Mouse (Mus musculus) lung, postnatal 4 days (tissue): ENCODE results near the gene Olfr1336.
A peak's percentile ranks its signal among the peaks of the same experiment; 100 is the strongest.
"Not testable (repeated sequence)": the region's sequence is repeated elsewhere in the genome, so short reads cannot be mapped to it uniquely, and the experiment has no call there.

Experiments
- DNase-seq, 2 experiments: peaks; one replicate each; pipeline ENCODE4 v3.0.0; 2021

Gene Olfr1336

GRCm38 (mm10) chr7:6455868-6456267, at the start of gene Olfr1336:
Gene Olfr1336, plus strand, starts transcription at chr7:6456168.
- DNase-seq: no peak

- peak; percentile 91 to 94 for DNase-seq
Observed at GRCm38 (mm10) chr7:6410043-6410442, 45.9 kb upstream of the Olfr1336 start, which contains the start of gene Gm20715. Gene Gm20715, plus strand, starts transcription at chr7:6410277.

DNA sequence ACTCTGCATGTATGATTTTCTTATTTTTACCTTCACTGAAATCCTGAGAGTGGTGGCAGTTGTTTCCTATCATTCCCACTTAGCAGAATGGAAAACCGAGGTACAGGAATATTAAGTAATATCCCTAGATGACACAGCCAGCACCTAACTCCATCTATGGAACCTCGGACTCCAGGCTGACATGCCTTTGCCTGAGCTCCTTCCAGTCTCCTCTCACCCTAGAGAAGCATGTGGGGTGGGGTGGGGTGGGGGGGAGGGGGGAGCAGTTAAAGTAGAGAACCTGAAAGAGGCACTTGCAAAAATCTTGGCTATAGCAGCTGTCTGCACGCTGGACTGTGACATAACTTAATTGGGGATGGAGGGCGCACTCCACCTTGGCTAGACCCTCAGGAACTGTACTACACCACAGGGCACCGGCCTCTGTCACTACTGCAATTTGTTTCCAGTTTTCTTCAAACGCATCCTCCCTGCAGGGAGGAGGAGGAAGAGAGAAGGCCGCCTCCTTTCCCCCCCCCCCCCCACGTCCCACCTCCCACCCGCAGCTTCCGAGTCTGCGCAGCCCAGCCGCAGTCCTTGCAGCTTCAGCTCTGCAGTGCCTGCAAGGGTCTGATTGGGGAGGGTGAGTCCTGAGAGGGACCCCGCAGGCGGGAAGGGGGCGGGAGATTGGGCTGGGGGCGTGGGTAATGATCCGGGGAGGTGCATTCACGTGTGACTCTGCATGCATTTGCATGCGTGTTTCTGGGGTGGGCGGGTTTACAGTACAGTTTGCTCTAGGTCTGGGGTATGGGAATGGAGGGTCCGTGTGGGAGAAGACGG, 41.1 kb upstream of the Olfr1336 start:
- no peak for DNase-seq

DNA sequence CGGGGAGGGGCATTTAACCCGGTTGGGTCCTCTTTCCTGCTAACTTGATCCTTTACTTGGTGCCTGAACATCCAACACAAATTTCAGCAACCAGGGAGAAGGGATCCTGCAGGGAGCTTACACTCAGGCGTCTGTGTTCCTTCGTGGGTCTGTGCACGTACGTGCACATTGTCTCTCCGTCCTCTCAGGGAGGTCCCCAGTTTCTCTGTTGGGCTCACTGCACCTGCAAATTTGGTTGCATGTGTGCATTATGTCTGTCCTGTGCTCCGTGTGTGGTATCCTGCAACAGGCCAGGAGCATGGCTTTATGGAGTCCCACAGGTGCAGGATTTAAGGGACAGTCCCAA, 40.6 kb upstream of the Olfr1336 start:
- DNase-seq: no peak

GRCm38 (mm10) chr7:6419894-6420293, 36.1 kb upstream of the Olfr1336 start:
- no peak for DNase-seq

DNA sequence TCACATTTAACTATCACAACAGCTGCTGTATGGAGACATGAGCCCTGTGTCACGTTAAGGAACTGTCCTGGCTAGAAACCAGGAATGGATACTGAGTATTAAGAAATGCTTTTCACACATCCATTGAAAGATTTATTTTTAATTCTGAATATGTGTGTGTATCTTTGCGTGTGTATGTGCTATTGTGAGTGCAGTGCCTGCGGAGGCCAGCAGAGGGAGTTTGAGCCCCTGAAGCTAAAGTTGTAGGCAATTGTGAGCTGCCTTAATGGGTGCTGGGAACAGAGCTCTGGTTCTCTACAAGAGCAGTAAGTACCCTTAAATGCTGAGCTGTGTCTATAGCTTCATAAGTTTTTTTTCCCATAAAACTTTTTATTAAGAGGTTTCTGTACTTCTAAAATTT, 26.6 kb upstream of the Olfr1336 start:
- no peak for DNase-seq

- peak in 1 of 2 experiments; percentile 12 for DNase-seq
Observed at GRCm38 (mm10) chr7:6430342-6430741, 25.6 kb upstream of the Olfr1336 start.

GRCm38 (mm10) chr7:6438388-6438787, 17.6 kb upstream of the Olfr1336 start, which contains the start of gene Olfr1344:
Gene Olfr1344, plus strand, starts transcription at chr7:6438688.
- no peak for DNase-seq

DNA sequence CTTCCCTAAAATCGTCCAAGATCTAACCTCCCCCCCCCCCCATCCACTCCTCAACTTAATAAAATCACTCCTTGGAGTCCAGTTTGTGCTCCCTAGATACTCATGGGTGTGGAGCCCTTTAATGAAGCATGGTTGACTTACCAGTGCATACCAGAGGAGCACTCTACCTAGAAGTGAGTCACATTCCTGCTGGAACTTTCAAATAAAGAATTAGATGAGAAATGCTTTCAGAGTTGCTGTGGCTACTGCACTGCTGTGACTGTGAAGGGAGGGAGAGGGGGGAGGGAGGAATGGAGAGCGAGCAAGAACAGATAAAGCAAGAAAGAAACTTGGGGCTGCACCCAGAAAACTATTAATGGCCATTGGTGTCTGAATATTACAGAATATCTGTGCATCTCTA, 14.8 kb upstream of the Olfr1336 start:
- no peak for DNase-seq

GRCm38 (mm10) chr7:6447771-6448170, 8.2 kb upstream of the Olfr1336 start:
- DNase-seq: no peak

- DNase-seq: no peak
Observed at GRCm38 (mm10) chr7:6456399-6456798, 431 bp downstream of the Olfr1336 start.

- DNase-seq: no peak
Observed at GRCm38 (mm10) chr7:6466951-6467350, 11.0 kb downstream of the Olfr1336 start, which contains the start of gene Olfr1346. Gene Olfr1346, plus strand, starts transcription at chr7:6467101.

DNA sequence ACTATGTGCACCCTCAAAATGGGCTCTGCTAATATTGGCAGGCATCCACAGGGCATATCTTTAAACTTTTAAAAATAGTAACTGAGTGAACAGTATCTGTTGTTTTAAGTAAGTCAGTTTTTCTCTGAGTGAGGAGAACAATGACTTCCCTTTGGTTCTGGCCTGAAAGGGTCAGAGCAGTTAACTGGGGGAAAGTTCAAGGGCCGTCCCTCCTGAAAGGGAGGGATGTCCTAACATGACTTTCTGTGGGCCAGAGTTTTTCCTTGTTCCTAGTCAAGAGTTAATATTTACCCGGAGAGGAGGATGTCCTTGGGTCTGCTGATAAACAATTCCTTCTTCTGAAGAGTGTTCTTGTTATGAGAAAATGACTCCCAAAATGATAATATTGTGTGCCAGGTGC, 21.7 kb downstream of the Olfr1336 start:
- not testable (repeated sequence) for DNase-seq

GRCm38 (mm10) chr7:6486841-6487240, 30.9 kb downstream of the Olfr1336 start, which contains the start of gene Olfr5:
Gene Olfr5, minus strand, starts transcription at chr7:6486941.
- no peak for DNase-seq

DNA sequence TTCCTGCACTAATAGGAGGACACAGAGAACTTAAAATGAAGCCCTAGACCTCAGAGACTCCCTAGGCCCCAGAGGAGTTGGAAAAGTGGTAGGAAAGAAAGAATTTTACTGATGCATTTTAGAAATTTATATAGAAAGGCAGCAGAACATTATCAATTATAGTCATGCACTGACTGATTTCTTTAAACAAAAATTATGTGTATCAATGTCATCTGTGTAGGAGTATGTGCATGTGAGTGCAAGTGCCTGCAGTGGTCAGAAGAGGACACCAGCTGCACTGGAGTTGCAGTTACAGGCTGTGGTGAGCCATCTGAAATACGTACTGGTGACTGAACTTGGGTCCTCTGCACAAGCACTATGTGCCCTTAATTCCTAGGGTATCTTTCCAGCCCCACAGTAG, 43.7 kb downstream of the Olfr1336 start, which contains the start of gene Olfr1347:
TSS of gene Olfr1347 (minus strand) at position 101 of the 400 bp plus-strand sequence.
- DNase-seq: no peak

- DNase-seq: no peak
Observed at GRCm38 (mm10) chr7:6508648-6509047, 52.7 kb downstream of the Olfr1336 start, which contains the start of gene Olfr1348. Gene Olfr1348, minus strand, starts transcription at chr7:6508748.
